Mouse (Mus musculus): ENCODE measurements around the gene Shisal1.
A peak's percentile ranks its signal among the peaks of the same experiment; 100 is the strongest.

Shisal1 gene

DNA sequence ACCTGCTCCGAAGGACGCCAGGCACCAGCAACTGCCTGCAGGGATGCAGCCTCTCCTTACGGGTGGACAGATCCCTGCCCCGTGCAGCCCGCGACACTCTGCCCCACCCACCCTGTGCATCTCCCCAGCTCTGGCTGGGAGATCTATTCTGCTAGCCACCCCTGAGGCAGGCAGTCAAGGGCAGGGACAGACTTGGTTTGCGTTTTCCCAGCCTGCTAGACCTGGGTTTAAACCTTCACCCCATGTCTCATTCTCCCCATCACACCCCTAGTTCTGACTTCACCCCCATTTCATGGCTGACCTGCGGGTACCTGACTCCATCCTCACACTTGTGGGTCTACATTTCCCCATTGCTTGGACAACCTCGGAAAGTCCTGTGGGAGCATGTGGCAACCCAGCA is at the start of gene Shisal1:
Gene Shisal1, minus strand, starts transcription at position 101 of the 400 bp plus-strand sequence.
- DNase-seq (ENCODE audit: low spot score in 2 of 2): no peak

DNA sequence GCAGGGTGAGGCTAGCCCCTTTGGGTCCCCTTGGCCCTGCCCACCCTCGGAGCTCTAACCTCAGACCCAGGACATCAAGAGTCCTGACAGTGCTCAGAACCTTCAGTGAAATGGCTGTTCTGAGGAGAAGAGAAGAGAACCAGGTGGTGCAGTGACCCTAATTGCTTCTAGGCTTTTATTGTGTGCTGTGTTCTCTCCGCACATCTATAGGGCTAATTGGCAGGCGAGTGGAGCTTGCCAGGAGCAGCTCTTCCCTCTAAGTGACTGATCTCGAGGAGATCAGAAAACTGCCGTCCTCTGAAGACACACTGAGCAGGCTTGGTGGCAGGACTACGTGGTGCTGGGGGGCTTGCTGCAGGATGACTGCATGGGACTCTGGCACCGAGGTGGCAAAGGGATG is 43.6 kb upstream of the Shisal1 start:
- DNase-seq (ENCODE audit: low spot score in 2 of 2): no peak

DNA sequence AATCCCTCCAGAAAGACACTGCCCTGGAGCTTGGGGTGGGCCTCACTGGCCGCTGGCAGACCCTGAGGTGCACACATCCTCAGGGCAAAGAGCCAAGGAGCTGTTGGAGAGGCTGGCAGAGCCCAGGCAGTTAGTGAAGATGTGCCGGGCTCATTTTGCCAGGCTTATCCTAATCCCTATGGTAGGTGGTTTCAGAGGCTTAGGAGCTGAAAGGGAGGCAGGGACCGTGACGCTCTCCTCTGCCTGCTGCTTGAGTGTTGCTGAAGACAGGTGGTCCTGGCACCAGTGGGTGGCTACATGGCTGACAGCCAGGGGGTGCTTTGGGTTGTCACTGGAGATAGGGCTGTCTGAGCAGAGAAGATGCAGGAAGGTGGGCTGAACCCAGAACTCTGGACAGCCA is 37.4 kb upstream of the Shisal1 start:
- peak in 1 of 2 experiments; percentile 43 for DNase-seq (ENCODE audit: low spot score in 2 of 2)

DNA sequence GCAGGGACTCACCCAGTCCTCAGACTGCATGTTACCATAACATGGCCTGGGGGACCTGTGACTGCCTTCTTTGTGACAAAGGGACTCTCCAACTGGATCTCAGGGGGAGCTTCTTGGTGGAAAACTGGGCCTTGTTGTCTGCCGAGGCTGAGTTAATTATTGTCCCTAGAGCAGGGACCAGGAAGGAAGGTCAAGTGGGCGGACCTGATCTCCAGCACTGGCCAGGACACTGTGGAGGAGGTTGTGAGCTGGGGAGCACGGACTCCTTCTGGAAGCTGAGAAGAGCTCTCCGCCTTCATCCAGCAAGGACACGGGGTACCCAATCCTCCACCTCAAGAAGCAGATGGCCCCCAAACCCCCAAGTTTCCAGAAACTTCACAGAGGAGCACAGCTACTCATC is 36.7 kb upstream of the Shisal1 start:
- no peak for DNase-seq (ENCODE audit: low spot score in 2 of 2)

DNA sequence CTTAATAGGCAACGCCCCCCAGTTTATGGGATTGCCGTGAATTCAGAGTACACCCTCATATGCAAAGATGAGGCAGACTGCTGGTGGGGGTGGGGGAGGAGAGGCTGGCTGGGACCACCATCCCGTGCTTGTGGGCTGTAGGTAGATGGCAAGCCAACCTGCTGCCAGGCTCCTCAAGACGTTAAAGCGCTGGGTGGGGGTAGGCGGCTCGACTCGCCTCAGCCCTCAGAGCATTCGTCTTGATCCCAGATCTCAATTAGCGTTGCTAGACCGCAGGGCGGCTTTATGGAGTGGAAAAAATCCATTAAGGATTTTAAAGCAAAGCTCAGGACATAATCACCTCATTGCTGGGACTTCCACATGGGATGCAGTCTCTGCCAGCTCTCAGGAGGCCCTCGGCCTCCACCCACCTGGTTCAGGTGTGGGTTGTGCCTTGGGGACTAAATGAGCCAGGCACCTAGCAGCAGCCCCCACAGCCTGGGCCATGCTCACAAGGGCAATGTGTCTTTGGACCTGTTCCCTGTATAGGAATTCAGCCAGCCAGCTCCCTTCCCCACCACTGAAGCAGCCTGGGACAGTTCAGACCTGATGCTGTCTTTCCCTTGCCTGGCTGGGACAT is 34.5 kb upstream of the Shisal1 start:
- DNase-seq (ENCODE audit: low spot score in 2 of 2): no peak

DNA sequence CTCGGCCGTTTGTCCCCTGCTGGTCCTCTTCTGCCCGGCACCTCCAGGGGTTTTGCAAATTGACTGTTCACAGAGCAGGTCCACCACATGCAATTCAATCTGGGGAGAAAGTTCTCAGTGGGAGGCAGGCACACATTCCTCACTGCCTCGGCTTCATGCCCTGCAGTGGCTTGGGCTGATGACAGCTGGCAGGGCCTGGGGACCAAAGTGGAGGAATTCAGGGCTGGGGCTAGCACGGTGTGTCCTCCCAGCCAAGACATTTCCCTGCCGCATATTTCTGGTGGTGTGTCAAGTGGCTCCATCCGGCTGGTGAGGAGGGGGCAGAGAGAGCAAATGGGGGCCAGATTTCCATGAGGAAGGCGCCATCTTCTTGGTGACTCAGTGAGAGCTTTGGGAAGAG is 22.5 kb upstream of the Shisal1 start:
- no peak for DNase-seq (ENCODE audit: low spot score in 2 of 2)

DNA sequence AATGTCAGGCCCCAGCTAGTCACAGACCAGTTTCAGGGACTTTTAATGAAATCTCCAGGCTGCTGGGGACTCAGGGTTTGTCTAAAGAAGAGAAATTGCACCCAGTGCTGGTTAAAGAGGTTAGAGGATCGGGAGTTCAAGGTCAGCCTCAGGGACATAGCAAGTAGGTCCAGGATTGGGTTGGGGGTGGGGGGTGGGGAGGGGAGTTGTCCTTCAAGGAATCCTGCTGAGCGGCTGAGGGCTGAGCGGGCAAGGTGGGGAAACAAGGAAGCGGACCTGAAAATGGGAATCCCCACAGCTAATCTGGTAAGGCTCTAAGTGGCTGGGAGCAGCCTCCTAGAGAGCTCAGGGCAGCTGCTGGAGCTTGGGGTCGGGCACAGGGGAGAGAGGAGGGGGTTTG is 20.9 kb upstream of the Shisal1 start:
- no peak for DNase-seq (ENCODE audit: low spot score in 2 of 2)

DNA sequence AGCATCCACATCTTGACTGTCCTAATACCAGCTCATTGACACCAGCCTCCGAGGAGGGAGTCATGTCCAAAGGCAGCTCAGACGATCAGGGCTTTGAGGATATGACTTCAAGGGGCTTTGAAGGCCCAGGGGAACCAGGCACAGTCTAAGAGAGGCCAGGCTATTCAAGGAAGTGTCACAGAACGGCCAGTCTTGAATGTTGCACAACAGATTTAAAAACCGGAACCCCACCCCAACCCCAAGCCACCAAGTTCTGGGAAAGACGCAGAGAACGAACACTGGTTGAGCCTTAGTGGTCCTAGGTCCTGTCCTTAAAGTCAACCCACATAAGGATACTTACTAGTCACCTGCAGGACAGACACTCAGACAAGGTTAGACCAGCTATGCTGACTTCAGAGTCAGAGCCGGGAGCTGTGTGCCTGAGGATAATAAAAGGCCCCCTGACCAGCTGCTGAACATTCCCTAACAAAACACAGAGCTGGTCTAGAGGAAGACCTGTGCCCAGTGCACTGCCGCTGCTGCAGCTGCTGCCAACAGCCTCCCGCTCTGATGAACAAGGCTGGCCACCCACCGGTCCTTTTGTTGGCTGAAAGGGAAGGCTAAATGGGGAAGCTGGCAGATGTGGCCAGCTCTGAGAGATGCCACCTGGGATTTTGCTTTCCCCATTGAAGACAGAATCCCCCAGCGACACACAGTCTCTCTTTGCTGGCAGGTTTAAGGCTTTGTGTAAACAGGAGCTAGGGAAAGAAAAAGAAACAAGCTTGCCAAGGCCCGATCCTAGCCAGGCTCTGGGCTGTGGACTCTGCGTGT is 19.8 kb upstream of the Shisal1 start:
- DNase-seq (ENCODE audit: low spot score in 2 of 2): no peak

DNA sequence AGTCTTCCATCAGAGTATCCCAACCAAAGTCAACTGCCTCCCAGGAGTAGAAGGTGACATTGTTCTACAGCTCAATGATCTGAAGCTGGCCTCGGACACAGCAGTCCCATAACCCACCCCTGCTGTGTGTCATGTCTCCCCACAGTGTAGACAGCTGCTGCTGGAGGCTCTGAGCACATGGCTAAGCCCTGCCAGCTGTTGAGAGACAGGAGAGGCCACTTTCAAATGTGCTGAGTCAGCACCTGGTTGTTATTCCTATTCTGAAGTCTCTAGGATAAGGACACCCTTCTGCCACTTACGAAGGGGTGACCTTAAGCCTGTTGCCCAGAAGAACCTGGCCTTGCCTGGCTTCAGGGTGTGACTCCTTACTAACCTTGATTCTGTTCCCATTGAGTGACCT is 14.5 kb upstream of the Shisal1 start:
- DNase-seq (ENCODE audit: low spot score in 2 of 2): no peak

DNA sequence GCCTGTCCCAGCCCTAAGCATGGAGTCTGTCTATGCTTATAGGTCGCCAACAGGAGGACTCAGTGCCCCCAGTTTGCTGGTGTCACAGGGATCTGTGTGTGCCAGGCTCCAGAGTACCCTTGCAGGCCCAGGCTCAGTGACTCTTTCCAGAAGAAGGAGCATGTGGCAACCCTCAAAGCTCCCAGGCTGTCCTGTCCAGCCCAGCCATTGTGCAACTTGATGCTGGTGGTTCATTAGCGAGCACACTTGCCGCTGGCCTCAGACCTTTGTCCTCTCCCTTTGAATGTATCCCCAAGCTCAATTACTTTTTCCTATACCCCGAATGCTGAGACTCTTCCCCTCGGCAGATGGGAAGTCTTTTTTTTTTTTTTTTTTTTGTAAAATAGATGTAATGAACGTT is 12.1 kb upstream of the Shisal1 start:
- DNase-seq (ENCODE audit: low spot score in 2 of 2): no peak

DNA sequence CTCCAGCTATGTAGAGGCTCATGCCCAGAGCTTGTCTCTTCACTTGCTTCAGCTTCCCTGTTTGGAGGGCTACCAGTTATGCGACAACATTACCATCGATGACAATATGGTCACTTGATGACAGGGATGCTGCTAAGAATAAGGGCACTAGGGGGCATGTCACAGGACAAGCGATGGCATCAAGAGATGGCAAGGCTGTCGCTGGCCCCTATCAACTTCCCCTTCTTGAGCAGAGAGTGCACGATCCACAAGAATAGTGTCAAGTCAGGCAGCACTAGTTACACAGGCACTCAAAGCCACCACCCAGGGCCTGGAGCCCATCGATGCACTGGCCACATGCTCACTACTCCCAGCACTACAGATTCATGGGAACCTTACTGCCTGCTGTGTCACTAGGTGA is 8.4 kb upstream of the Shisal1 start:
- DNase-seq (ENCODE audit: low spot score in 2 of 2): no peak

DNA sequence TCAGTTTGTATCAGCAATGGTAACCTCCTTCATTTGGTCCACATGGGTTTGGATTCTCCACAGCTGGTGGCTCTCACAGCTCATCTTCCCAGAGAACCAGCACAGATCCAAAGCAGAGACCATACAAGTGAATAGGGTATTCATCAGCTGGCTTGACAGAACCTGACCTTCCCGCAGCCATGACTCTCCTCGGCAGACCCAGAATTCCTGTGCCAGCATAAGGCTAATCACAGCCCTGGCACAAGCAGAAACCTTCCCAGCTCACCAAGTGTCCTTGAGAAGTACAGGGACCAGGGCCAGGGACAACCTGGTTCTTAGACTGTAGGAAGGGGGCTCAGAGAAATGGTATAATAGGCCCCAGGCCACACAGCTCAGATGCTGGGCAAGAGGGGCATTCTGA is 6.2 kb upstream of the Shisal1 start:
- DNase-seq (ENCODE audit: low spot score in 2 of 2): no peak

DNA sequence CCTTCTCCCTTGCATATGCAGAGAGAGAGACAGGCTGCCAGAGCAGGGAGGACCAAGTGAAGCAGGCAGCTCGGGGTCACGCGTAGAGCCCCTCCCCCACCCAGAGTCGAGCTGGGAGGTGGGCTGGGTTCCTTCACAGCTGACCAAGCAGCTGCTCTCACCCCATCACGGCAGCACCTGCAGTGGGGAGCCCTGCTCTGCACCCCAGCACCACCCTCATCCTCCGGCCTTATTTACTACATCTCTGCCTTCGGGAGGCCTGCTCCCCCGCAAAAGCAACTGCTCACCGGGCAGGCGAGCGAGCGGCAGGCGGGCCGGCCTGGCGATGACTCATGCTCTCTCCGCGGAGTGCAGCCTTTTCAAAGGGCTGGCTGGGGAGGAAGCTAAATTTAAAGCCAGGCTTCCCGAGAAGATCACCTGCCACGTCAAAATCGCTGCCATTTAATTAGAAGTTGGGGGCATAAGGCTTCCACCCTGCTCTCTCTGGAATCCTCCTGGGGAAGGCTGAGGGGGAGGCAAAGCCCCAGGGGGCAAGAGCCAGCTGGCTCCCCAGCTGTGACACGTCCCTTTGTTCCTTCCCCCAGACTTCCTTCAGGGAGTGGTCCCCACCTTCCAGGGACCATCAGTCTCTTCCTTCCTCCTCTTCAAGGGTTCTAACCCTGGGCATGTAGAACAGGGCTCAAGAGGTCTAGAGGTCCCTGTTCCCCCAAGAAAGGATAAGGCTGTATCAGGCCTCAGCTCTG is 3.7 kb upstream of the Shisal1 start:
- no peak for DNase-seq (ENCODE audit: low spot score in 2 of 2)

DNA sequence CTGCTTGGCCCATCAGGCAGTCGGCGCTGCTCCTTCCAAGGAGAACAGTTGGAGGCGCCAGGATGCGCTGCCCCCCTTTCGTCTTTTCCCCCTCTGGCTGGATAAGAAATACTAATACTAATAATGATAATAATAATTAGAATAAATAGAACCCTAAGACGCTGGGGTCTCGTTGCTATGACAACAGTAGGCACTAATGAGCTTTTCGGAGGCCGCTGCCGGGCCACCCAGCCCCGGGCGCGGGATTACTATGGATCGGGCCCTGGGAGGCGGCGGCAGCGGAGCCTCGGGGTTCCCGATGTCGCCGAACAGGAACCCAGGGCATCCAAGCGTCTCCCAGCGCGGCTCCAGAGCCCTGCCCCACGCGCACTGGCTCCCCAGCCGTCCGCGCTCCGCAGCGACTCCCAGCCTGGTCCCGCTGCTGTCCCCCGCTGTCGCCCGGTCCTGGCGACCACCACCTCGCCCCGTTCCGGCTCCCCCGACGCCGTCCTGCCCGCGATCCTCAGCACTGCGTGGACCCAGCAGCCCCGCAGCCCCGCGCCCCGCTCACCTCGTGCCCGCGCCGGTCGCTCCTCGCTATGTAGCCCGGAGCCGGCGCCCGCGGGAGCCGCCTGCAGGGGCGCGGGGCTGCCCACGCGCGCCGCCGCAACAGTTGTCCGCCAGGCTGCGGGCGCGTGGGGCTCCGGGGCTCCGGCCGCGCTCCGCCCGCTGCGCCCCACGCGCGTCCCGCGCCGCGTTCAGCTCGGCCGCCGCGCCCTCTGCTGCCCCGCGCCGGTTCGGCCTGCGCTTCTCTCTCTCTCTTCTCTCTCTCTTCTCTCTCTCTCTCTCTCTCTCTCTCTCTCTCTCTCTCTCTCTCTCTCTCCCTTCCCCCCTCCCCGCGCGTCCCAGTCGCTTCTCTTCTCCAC is 833 bp downstream of the Shisal1 start:
- no peak for DNase-seq (ENCODE audit: low spot score in 2 of 2)

DNA sequence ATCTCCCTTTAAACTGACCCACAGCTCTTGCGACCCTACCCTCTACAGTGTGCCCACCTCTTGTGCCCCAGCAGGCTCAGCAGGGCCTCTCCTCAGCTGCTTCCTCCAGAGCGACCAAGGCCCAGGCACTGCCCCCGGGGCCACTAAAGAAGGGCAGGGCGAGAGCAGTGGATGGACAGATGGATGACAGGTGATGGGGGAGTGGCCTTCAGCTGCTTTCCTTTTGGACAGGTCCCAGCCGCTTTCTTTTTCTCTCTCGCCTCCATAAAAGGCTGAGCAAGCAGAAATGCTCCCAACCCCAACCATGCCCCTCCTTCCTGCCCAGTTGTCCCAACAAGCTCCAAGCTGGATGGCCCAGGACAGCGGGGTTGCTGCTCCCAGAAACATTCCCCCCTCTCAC is 2.7 kb downstream of the Shisal1 start:
- no peak for DNase-seq (ENCODE audit: low spot score in 2 of 2)

DNA sequence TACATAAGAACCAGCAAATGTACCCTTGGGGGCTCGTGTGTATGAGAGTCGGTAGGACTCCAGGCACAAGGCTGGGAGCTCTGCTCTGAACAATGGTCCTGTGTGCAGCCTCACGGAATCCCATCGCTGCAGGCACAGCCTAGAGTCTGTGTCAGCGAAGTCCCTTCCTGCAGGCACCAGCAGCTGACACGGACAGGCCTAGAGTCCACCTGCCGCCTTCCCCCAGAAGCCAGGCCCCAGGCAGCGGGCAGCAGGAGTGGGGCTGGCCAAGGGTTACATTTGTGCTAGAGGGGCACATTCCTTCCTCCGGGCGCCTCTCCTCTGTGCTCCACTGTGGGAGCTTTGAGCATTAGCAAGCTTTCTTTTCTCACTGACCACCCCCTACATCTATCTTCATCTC is 3.3 kb downstream of the Shisal1 start:
- no peak for DNase-seq (ENCODE audit: low spot score in 2 of 2)

DNA sequence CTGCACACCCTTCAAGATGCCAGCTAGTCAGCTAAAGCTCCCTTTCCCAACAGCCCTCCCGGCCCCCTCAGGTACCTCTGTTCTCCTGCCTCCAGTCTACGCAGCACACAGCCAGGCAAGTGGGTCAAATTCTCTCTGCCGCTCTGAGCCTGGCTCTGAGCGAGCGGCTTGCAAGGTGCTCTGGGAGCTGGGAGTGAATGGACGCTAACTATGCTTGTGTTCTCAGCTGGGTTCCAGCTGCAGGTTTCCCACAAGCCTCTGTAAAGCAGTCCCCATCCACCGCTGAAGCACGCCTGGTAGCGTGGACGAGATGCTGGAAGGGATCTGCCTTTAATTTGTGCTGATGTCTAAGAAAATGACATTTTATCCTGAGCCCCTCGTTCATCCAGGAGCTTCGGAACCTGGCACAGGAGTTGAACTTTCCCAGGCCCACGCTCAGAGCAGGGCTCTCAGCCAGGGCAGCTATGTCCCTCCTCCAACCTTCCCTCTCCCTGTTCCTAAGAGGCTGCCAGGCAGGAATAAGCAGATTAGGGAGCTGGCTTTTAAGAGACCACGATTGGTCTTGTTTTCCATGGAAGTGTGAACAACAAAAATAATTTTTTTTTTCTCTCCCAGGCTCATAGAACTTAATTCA is 5.1 kb downstream of the Shisal1 start:
- DNase-seq (ENCODE audit: low spot score in 2 of 2): no peak

DNA sequence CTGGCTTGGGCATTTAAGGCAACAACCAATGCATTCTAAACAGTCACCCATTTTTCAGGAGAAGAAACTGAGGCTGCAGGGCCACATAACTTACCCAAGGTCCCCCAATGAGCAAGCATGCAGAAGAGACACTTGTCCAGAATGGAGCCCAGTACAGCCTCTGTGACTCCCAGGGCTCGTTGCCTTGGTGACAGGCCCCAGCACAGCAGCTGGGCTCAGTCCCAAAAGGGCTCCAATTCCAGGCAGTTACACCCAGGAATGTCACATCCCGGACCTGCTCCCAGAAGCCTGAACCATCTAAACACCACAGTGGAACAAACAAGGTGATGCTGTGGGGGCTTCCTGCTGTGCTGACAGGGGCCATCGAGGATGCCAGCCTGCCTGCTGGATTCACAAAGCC is 6.1 kb downstream of the Shisal1 start:
- no peak for DNase-seq (ENCODE audit: low spot score in 2 of 2)

DNA sequence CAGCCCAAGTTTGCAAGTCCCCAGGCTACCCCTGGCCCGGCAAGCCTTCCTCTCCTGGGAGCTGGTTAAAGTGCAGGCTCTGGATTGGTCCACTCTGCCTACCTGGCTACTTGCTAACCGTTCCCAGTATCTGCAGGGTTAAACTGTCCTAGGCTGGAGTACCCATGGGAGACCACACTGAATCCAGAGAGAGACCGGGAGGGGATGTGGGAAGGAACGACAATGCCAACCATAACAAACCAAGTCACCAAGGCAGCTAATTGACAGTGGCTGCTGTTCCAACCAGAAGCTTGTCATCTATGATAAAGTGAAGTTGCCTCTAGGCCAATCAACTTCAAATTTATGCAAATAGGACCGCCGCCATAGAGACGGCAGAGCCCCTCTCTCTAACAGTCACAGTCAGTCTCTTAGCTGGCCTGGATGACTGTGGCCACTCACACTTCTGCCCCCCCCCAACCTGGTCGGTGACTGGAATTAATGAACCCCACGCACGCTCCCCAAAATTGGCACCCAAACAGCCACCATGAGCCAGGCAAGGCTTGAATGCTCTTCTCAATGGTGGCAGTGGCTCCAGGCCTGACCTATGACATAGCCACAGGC is 13.2 kb downstream of the Shisal1 start:
- no peak for DNase-seq (ENCODE audit: low spot score in 2 of 2)

DNA sequence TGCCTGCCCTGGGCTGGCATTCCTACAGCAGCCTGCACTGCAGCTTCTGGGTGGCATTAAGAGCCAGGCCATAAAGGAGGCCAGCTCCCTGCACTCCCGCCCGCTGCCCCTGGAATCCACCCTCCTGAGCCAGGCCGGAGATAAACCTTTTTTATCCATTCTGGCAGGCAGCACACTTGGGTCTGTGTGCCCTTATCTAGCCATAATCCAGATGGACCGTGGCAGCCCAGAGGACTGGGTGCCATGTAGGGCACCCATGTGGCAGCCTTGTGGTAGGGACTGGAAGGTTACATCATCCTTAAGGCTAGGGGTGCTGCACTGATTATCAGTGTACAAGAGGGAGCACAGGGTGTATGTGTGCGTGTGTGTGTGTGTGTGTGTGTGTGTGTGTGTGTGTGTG is 16.4 kb downstream of the Shisal1 start:
- DNase-seq (ENCODE audit: low spot score in 2 of 2): no peak

DNA sequence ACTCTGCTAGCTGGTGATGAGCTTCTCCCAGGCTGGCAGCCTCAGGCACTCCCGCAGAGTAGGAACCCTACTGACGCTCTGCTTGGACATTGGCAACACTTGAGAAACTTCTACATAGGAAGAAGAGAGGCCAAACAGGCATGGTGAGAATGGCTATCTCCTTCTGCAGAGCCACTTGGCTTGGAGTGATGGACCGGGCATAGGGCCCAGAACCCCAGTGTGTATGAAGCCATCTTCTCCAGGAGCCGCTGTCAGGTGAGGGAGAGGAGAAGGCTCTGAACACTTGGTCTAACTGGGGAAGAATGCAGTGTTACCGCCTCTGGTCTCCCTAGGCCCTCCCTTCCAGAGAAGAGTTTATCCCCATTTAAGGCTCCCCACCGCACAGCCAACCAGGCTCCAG is 19.3 kb downstream of the Shisal1 start:
- no peak for DNase-seq (ENCODE audit: low spot score in 2 of 2)

Data from cerebellum, postnatal 4 days (tissue).